Mouse (Mus musculus): Measurements from ENCODE around the gene Ethe1.

GRCm38 (mm10) chr7:24586828-24587227, 515 bp upstream of the Ethe1 start:
- TF ChIP-seq CTCF (IDR thresholded peaks at IDR 0.05; ENCODE audit: borderline replicate concordance, extremely low read depth, insufficient read depth, insufficient read length) = no peak
- TF ChIP-seq POLR2A (IDR thresholded peaks at IDR 0.05; ENCODE audit: borderline replicate concordance, extremely low read depth, insufficient read depth, insufficient read length, poor library complexity, severe bottlenecking) = no peak

Measured in brain, embryonic 14.5 days (tissue).